Mouse (Mus musculus) bone marrow, adult 2 months (tissue): ENCODE results near the gene Cldn19.

Experiments used
- CTCF ChIP-seq: fragments of 200-500 bp; IDR thresholded peaks from 2 replicates; pipeline ENCODE4 v1.5.1; 2011; ENCODE audit warnings: low read length, control low read depth; ENCODE audit not compliant: control insufficient read depth, insufficient read depth
- POLR2A ChIP-seq: fragments of 200-500 bp; IDR thresholded peaks from 2 replicates; pipeline ENCODE4 v1.6.1; 2011; ENCODE audit warnings: low read depth, mild to moderate bottlenecking, control low read depth, low read length, borderline replicate concordance; ENCODE audit not compliant: control insufficient read depth

DNA sequence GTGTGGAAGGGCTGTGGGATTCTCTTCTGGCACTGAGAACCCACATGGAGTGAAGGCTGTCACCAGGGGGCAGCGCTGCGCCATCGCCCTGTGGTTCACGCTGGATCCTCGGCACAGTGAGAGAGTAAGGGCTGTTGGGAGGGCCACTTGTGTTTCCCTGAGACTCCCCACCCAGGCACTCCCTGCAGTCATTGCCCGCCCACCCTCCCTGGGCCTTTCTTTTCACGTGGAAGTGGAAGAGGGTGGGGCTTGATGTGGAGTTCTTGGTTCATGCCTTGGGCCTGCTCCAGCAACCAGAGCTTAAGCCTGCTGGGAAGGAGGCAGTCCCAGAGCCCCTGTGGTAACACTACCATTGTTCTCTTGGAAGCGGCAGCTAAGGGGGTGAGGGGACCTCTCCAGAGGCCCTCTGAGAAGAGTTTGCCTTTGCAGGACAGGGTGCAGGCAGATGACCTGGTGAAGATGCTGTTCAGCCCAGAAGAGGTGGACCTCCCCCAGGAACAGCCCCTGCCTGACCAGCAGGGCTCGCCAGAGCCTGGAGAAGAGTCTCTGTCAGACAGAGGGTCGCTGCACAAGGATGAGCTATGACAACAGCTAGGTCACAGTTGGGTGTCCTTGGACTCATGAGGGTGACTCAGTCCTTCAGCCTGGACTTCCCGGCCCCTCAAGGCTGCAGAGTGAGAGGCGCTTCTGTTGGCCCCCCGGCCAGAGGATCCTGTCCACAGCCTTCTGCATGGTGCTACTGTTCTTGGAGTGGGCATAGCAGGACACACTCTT lies 7.6 kb upstream of the Cldn19 start:
- TF ChIP-seq POLR2A (no peak), CTCF (peak; percentile 88)
